Mouse (Mus musculus) intestine, postnatal 0 days (tissue): Measurements from ENCODE around the gene 5031439G07Rik. TPM values are rescaled to one million over a fixed set of nuclear protein-coding genes. Genes with fewer than 3 reads are reported as not detected.

ENCODE experiments used
- ATAC-seq: fragments of 200-750 bp; cut with Nextera tagmentation; 2 replicates; pipeline ENCODE4 v1.8.0; 2017; ENCODE audit warnings: mild to moderate bottlenecking, moderate TSS enrichment, moderate library complexity
- H3K27ac ChIP-seq: fragments of 300-500 bp; sonication (generic); 2 replicates; pipeline ENCODE4 v1.5.1; 2014; ENCODE audit warnings: mild to moderate bottlenecking, low read depth, low read length, moderate library complexity
- H3K27me3 ChIP-seq: fragments of 300-500 bp; sonication (generic); replicated peaks from 2 replicates; pipeline ENCODE4 v1.6.1; 2014; ENCODE audit warnings: low read length, mixed read lengths; ENCODE audit not compliant: control insufficient read depth, insufficient read depth
- H3K36me3 ChIP-seq: fragments of 300-500 bp; sonication (generic); 2 replicates; pipeline ENCODE4 v1.6.1; 2014; ENCODE audit warnings: mild to moderate bottlenecking, moderate library complexity; ENCODE audit not compliant: control insufficient read depth, insufficient read depth
- H3K4me1 ChIP-seq: fragments of 300-500 bp; sonication (generic); replicated peaks from 2 replicates; pipeline ENCODE4 v1.6.1; 2014; ENCODE audit warnings: antibody characterized with exemption, low read length, mixed read lengths; ENCODE audit not compliant: control insufficient read depth, insufficient read depth
- H3K4me2 ChIP-seq: fragments of 300-500 bp; sonication (generic); replicated peaks from 2 replicates; pipeline ENCODE4 v1.6.1; 2014; ENCODE audit warnings: low read depth, mild to moderate bottlenecking, moderate library complexity
- H3K4me3 ChIP-seq: fragments of 300-500 bp; sonication (generic); 2 replicates; pipeline ENCODE4 v1.5.1; 2014; ENCODE audit warnings: low read depth, low read length
- H3K9ac ChIP-seq: fragments of 300-500 bp; sonication (generic); 2 replicates; pipeline ENCODE4 v1.6.1; 2014; ENCODE audit warnings: mild to moderate bottlenecking, low read depth, low read length
- H3K9me3 ChIP-seq: fragments of 300-500 bp; sonication (generic); 2 replicates; pipeline ENCODE4 v1.6.1; 2016; ENCODE audit warnings: mixed run types; ENCODE audit not compliant: control insufficient read depth
- CTCF ChIP-seq: sonication (generic); IDR thresholded peaks from 2 replicates; pipeline ENCODE4 v1.5.1; 2016; ENCODE audit warnings: low read depth, mild to moderate bottlenecking, control low read depth, antibody characterized with exemption, moderate library complexity
- WGBS: fragments of 180-500 bp; shearing (Covaris S2); extraction: QIAGEN DNeasy Blood & Tissue Kit; methylation state at CpG from one replicate; pipeline ENCODE4 v1.1.7; 2014; 5-methylcytosine and 5-hydroxymethylcytosine counted together
- polyA plus RNA-seq: library from polyadenylated mRNA; unstranded; fragments of >200 nt; fragmentation: Nextera tagmentation; extraction: Ambion mirVana; gene quantifications from 2 replicates; pipeline ENCODE4 v1.2.1, GENCODE M21; 2015

The 5031439G07Rik gene
- polyA plus RNA-seq, 1 experiment from 2014 or later = 14.9 TPM

DNA sequence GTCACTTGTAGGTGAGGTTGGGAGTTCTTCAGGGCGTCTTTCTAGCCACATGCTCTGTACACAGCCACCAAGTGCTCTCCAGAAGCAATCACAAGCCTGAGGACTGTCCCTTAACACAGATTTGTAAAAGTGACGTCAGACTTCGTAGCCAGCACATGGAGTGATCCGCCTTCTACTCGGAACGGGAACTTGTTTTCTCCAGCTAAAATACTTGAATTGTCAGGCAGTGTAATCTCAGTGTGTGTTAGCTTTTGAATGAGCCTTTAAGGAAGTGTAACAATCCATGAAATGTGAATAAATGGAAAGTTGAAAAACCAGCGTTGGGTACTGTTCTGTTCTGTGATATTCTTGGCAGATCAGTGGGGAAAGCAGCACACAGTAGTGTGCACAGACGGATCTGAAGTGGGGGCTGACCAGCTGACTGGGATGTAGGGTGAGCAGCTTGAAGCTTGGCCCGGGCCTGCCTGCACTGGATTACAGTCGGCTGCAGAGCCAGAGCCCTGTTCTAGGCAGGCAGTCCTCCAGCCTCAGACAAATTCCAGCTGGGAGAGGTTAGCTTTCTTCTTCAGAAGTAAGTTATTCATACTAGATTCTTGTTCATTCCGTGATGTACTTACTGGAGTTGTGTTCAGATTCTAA is 45.6 kb downstream of the 5031439G07Rik start:
- Histone ChIP-seq H3K9ac (no peak overlapping the region), H3K4me2 (no peak overlapping the region), H3K9me3 (no peaks in the 10 kb centered on the region), H3K36me3 (peaks cover 41% of the 10 kb centered on the region), H3K27me3 (no peaks in the 10 kb centered on the region), H3K4me1 (no peaks in the 10 kb centered on the region), H3K27ac (no peak overlapping the region), H3K4me3 (no peak overlapping the region)
- whole genome bisulfite sequencing = 71% methylated on average over 11 of the region's 11 CpGs
- ATAC-seq = no peak
- TF ChIP-seq CTCF = no peak

DNA sequence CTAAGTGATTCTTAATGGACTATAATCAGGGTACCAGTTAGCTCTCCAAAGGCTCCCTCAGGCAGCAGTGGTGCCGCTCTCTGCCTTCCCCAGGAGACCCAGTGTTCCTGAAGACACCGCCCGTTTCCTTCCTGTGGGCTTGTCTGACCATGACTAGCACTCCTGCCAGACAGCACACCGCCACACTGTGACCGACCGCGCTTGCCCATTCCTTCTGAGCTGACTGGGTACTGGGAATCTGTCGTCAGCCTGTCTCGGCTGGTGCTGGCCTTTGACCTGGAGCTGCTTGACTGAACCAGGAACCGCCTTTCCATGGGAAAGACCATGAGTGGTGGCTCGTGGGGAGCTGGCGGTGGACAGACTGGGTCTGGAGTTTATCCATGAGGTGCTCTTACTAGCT is 48.2 kb downstream of the 5031439G07Rik start:
- Histone ChIP-seq H3K27me3 (no peaks in the 10 kb centered on the region), H3K27ac (peak overlapping the region; percentile 11; the same call in 1 of the 2 replicates), H3K4me1 (no peaks in the 10 kb centered on the region), H3K4me2 (no peak overlapping the region), H3K36me3 (peaks cover 61% of the 10 kb centered on the region), H3K9me3 (no peaks in the 10 kb centered on the region), H3K4me3 (no peak overlapping the region), H3K9ac (no peak overlapping the region)
- no peak for ATAC-seq
- no peak for TF ChIP-seq CTCF
- WGBS = 66% methylated on average over 12 of the region's 12 CpGs

DNA sequence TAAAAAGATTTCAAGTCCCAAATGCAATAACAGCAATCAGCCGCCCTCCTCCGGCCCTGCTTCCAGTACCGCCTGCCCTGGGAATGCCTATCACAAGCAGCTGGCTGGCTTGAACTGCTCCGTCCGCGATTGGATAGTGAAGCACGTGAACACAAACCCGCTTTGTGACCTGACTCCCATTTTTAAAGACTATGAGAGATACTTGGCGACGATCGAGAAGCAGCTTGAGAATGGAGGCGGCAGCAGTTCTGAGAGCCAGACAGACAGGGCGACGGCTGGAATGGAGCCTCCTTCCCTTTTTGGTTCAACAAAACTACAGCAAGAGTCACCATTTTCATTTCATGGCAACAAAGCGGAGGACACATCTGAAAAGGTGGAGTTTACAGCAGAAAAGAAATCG is 53.5 kb downstream of the 5031439G07Rik start:
- H3K9me3 ChIP-seq = no peaks in the 10 kb centered on the region
- peaks cover 93% of the 10 kb centered on the region for H3K36me3 ChIP-seq
- no peaks in the 10 kb centered on the region for H3K27me3 ChIP-seq
- ATAC-seq = no peak
- H3K9ac ChIP-seq = no peak overlapping the region
- H3K27ac ChIP-seq = no peak overlapping the region
- WGBS = 90% methylated on average over 16 of the region's 16 CpGs
- TF ChIP-seq CTCF = no peak
- no peaks in the 10 kb centered on the region for H3K4me1 ChIP-seq
- H3K4me3 ChIP-seq = no peak overlapping the region
- H3K4me2 ChIP-seq = no peak overlapping the region

DNA sequence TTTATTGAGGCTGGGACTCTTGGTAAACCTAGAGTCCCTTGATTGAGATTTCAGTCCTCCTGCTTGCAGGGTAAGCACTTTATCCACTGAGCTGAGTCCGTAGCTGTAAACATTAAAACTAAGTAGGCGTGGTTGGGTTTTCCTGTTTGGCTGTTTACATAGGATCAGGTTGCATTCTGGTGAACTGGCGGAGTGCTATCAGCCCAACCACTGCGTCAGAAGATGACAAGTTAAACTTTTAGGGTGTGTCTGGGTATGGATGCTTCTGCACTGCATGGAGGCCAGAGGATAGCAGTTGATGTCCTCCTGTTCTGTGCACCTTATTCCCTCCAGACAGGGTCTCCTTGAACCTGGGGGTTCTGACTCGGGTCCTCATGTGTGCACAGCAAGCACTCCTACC is 56.0 kb downstream of the 5031439G07Rik start:
- Histone ChIP-seq H3K27ac (no peak overlapping the region), H3K4me2 (no peak overlapping the region), H3K4me1 (no peaks in the 10 kb centered on the region), H3K9me3 (no peaks in the 10 kb centered on the region), H3K9ac (no peak overlapping the region), H3K36me3 (peaks cover 93% of the 10 kb centered on the region), H3K27me3 (no peaks in the 10 kb centered on the region), H3K4me3 (no peak overlapping the region)
- no peak for TF ChIP-seq CTCF
- 39% methylated on average over 5 of the region's 5 CpGs for WGBS
- ATAC-seq = no peak

DNA sequence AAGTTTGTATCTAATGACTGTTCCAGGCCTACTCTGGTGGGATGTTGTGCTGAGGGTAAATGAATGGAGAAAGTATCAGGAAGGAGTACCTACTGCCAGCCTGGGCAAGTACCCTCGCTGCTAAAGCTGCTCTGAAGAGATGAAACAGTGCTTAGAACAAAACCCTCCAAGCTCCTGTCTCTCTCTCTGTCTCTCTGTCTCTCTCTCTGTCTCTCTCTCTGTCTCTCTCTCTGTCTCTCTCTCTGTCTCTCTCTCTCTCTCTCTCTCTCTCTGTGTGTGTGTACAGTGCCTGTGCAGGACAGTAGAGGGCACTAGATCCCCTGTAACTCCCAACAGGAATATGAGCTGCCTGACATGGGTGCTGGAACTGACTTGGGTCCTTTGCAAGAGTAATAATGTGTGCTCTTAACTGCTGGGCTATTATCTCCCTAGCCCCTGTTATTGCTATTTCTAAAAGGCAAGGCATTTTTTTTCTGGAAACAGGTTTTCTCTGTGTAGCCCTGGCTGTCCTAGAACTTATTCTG is 62.8 kb downstream of the 5031439G07Rik start:
- Histone ChIP-seq H3K4me3 (no peak overlapping the region), H3K9ac (no peak overlapping the region), H3K27ac (no peak overlapping the region), H3K36me3 (peaks cover 31% of the 10 kb centered on the region), H3K4me2 (peak overlapping the region; percentile 18; the same call in 1 of the 2 replicates), H3K4me1 (0 out of 2 replicates have a peak, but pooled peaks cover 3% of the 10 kb centered on the region), H3K27me3 (no peaks in the 10 kb centered on the region), H3K9me3 (no peaks in the 10 kb centered on the region)
- TF ChIP-seq CTCF = peak; percentile 69
- 64% methylated on average over 1 of the region's 1 CpGs for WGBS
- ATAC-seq = no peak

DNA sequence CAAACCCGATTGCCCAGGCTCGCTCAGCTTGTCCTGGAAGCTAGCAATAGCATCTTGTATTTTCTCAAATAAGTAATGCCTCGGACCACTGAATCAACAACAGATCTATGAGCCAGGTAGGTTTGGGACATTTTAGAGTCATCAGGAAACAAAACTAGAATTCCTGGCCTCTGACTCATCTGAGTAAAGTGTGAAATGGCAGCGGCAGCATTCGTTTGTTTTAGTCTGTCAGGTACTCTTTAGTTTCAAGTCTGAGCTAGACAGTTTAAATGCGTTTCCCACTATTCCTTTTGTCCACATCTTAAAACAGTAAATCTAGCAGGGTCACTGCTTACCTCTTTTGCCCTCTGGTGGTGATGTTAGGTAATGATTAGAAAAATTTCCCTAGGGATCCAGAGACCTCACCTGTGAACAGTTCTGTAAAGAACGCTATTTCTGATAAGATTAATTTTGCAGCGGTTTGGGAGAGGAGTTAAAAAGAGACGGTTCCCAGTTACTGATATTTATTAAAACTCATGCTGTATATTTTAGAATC is 63.5 kb downstream of the 5031439G07Rik start:
- peaks cover 24% of the 10 kb centered on the region for H3K36me3 ChIP-seq
- 0 out of 2 replicates have a peak, but pooled peaks cover 3% of the 10 kb centered on the region for H3K4me1 ChIP-seq
- H3K9me3 ChIP-seq = no peaks in the 10 kb centered on the region
- H3K4me3 ChIP-seq = peak overlapping the region; percentile 81
- 9% methylated on average over 9 of the region's 9 CpGs for whole genome bisulfite sequencing
- ATAC-seq = no peak
- peak overlapping the region; percentile 79 for H3K4me2 ChIP-seq
- no peak overlapping the region for H3K9ac ChIP-seq
- TF ChIP-seq CTCF = peak; percentile 83
- H3K27ac ChIP-seq = no peak overlapping the region
- H3K27me3 ChIP-seq = no peaks in the 10 kb centered on the region
